Mouse (Mus musculus): Measurements from ENCODE around the gene Helz2.

The Helz2 gene

GRCm38 (mm10) chr2:181241602-181242313, at the start of gene Helz2:
Helz2 (minus strand) TSS chr2:181242027.
- DNase-seq = no peak

DNA sequence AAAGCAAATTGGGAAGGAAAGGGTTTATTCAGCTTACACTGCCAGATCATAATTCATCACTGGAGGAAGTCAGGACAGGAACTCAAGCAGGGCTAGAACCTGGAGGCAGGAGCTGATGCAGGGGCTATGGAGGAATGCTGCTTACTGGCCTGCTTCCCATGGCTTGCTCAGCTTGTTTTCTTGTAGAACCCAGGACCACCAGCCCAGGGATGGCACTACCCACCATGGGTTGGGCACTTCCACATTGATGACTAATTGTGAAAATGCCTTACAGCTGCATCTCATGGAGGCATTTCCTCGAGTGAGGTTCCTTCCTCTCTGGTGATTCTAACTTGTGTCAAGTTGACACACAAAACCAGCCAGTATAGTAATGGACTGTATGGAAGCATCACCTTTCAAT, 49.1 kb upstream of the Helz2 start:
- DNase-seq = no peak

DNA sequence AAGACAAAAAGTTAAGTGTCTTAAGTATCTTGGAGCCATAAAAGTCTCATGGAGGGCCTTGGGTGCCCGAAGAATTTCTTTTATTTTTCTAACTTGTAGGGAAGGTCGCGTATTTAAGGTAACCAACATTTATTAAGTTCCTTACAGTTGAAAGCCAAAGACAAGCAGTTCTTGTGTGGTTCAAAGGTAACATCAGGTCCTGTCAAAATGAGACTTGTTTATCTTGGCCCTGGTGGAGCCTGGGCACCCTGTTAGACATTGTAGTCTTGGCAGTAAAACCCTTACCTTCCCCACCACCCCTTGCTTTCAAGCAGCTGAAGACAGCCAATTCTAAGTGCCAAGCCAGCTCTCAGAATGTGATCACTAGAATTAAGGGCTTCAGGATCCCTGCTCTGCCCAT, 46.9 kb upstream of the Helz2 start:
- no peak for DNase-seq

- DNase-seq = peak; percentile 93
Measured at GRCm38 (mm10) chr2:181287958-181288350, 46.1 kb upstream of the Helz2 start, which contains the start of gene Gmeb2. Gmeb2 (minus strand) TSS chr2:181288035.

DNA sequence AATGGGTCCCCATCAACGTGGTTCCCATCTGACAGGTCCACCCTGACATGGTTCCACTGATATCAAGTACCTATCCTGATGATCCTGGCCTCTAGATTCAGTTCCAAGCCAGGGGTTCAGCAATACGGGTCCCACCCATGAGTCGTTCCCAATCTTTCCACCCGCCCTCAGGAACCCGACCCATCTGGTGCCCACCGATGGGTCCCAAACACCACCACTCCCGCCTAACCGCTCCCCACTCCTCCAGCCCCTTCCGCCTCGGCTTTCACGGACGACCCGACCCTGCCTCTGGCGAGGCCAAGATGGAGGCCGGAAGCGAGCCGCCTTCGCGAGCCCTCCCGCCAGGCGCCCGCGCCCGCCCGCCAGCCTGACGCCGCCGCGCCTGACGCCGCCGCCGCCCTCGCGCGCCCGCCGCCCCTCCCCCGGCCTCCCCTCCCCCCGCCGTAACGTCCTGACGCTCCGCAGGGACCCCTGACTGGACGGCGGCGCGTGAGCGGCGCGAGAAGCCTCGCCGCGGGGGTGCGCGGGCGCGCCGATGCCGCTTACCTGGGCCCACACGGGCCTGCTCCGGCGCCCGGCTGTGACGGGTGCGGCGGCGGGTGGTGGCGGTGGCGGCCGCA, 45.6 kb upstream of the Helz2 start:
- DNase-seq = peak; percentile 81

DNA sequence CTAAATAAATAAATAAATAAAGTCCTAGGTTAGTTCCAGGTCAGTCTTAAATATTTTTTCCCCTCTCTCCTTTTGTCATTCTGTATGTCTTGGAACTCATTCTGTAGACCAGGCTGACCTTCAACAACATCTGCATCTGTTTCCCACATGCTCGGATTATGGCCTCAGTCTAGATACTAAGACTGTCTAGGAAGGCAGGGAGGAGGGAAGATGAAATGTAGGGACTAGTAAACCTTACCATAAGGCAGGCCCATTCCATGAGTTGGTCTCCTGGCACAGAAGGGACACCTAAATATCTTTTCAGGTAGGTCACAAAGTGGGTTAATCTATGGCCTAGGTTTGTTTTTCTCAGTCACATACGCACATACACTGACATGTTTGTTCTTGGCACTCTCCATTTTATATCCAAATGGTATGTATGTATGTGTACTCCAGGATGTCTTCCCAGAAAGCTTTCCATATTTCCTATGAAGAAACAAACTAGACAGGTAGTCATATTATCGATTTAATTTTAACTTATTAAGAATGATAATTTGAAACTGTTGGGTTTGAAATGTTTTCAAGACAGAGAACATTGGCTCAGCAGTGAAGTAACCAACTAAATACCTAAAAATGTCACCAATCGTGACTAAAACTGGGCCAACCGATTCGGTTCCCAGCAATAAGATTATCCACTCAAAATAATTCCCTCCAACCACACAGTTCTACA, 45.0 kb upstream of the Helz2 start:
- no peak for DNase-seq

- DNase-seq = no peak
Measured at GRCm38 (mm10) chr2:181279968-181280367, 38.1 kb upstream of the Helz2 start.

DNA sequence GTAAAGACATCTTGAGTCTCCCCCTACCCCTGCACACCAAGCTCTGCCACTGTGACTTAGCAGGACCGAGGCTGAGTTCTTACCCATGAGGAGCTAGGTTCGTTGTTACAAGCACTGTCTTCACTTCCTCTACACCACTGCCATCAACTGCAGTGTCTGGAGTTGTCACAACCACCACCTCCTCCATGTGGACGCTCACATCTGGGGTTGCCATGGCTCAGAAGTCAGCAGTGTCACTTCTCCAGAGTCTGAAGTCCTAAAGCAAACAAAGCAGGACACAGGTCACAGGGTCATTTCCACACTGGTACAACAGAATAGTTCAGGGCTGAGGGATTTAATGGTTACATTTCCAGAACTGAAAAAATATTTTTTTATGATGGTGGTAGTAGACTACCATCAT, 36.0 kb upstream of the Helz2 start:
- no peak for DNase-seq

GRCm38 (mm10) chr2:181276766-181277165, 34.9 kb upstream of the Helz2 start:
- no peak for DNase-seq

- DNase-seq = no peak
Measured at GRCm38 (mm10) chr2:181274639-181275038, 32.8 kb upstream of the Helz2 start.

DNA sequence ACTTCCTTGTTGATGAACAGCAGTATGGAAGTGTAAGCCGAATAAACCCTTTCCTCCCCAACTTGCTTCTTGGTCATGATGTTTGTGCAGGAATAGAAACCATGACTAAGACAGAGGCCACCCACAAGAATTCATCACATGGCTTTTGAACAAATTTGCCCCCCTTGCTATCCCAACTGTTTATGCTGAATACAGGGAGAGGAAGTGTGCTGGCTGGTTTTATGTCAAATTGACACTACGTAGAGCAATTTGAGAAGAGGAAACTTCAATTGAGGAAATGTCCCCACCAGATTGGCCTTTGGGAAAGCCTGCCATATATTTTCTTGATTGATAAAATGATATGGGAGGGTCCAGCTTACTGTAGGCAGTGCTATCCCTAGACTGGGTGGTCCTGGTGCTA, 32.0 kb upstream of the Helz2 start:
- DNase-seq = no peak

GRCm38 (mm10) chr2:181272092-181272491, 30.3 kb upstream of the Helz2 start:
- no peak for DNase-seq

DNA sequence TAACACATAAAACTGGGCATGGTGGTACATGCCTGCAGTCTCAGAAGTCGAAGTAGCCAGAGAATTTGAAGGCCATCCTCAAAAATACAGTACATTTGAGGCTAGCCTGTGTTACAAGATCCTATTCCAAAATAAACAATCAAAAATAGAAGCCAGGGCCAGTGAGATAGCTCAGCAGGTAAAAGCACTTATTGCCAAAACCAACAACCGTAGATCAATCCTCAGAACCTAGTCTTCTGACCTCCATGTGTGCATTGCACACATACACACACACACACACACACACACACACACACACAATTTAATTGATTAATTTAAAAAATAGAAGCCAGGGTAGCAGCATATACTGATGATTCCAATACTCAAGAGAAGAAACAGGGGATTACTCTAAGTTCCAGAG, 25.0 kb upstream of the Helz2 start:
- no peak for DNase-seq

DNA sequence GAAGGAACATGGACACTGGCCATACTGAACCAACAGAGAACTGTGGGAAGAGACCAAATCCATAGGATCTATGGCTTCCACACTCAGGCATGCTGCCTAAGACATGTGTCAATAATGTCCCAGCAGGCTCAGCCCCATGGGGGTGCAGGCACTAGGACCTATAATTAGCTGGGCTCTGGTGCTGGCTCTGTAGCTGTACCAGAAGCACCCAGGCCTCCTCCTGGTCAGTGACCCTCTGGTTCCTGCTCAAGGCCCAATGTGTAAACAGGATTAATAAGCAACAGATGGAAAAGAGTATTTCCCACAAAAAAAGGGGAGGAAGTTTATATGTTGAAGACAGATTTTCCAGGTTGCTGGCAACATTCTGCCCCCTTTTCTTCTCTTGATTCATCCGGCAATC, 11.4 kb upstream of the Helz2 start:
- DNase-seq = no peak

GRCm38 (mm10) chr2:181251841-181252240, 10.0 kb upstream of the Helz2 start:
- DNase-seq = no peak

DNA sequence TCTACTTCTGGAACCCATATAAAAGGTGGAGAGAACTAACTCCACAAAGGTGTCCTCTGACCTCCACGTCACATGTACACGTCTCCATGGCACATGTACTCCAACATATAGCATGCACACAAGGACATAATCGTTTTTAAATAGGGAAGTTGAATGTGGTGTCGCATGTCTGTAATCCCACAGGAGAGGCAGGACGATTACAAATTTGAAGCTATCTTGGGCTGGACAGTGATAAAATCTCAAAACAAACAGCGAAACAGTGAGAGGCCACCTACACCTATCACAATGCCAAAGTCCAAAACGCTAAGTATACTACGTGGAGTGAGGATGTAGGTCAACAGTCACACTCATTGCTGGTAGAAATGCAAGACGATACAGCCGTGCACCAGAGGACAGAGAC, 7.4 kb upstream of the Helz2 start:
- DNase-seq = no peak

DNA sequence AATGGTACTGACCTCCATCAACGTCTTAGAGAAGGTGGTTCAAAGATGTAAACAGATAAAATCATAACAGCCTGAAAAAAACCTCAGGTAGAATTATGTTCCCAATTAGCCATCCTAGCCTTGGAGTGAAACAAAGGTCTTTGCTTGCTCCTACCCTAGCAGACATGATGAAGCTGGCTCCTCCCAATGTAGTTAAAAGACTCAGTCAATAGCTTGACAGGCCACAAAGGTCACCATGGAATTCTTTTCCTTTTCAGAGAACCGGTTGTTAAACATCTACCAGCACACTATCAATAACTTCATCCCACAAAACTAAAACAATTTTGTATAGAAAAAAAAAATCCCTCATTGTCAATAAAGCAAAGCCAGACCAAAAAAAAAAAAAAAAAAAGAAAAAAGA, 3.2 kb upstream of the Helz2 start:
- no peak for DNase-seq

DNA sequence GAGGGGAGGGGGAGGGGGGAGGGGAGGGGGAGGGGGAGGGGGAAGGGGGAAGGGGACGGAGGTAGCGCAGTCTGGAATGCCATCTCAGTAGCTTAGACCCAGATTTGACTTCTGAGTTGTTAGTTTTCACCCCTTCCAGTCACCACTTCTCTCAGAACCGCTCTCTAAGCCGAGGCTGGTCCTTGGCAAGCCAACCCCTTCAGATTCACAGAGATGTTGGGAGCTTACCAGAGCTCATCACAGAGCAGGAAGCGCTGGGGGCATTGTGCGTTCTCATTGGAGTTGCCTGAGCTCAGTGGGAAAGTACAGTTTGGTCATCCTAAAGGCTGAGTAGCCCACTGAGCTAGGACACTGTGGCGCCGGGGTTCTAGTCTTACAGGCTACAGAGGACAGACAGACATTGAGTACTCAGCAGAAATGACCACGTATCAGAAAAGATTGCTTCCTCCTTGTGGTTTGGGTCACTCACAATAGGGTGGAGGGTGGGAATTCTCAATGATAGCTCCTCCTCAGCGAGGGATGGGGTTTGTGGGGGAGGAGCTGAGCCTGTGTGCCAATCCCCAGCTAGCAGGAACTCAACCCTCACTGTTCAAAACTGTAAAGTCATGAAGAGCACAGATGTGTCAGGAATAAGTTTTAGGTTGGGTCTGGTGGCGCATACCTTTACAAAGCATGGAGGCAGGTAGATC, 2.0 kb upstream of the Helz2 start:
- DNase-seq = no peak

- no peak for DNase-seq
Measured at GRCm38 (mm10) chr2:181242314-181242665, 463 bp upstream of the Helz2 start.

- DNase-seq = no peak
Measured at GRCm38 (mm10) chr2:181240806-181241440, 904 bp downstream of the Helz2 start.

DNA sequence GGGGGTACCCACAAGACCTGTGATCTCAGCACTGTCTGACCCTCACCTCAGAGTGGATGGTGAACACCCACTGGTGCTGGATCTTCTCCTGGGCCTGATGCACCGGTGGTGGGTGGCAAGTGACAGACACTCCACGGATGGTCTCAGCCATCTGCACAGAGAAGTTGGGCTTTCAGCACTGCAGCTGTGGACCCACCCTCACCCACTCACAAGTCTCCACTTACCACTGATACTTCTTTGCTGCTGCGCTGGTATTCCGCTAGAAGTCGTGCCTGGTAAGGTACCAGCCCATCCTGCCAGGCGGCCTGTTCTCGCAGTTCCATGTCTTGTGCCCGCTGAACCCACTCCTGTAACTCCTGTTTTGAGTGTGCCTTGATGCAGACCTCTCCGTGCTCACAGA, 2.6 kb downstream of the Helz2 start:
- DNase-seq = no peak

DNA sequence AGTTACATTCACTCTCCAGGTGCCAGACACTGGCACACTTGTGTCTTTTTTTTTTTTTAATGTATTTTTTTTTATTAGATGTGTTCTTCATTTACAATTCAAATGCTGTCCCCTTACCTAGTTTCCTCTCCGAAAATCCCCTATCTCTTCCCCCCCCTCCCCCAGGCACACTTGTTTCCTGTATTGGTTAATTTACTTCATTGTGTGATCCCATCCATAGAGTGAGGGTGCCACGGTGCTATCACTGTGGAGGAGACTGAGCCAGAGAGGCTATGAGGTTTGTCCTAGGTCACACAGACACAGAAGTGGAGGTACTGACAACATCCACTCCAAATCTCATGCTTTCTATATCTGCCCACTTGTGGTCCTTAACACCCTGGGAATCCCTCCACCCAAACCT, 3.0 kb downstream of the Helz2 start:
- DNase-seq = no peak

DNA sequence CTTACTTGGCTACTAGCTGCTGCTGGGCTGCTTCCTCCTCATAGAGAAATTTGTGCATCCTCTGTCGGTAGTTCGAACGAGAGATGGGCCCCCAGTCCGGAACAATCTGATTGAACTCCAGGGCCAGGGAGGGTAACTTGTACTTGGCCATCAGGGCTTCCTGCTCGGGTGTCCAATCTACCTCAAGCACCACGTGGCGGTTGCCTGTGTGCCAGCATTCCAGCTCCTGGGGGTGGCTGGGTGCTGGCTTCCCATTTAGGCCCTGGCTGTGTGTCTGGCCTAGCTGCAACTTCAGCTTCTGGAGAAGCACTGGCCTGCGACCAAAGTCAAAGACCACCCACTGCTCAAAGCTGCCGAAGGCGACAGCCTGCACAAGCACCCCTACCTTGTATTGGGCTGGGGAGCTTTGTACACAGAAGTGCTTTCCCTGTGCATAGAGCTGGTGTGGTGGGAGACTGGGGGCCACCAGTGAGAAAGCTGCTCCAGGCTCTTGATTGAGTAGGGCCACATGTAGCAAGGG, 3.7 kb downstream of the Helz2 start:
- DNase-seq = no peak

Data from right cerebral cortex, postnatal 14 days (tissue).